Mouse (Mus musculus) midbrain, embryonic 12.5 days (tissue): ENCODE data around the gene Prrx1. TPM values are rescaled to one million over a fixed set of nuclear protein-coding genes. Genes with fewer than 3 reads are reported as not detected.
A peak's percentile ranks its signal among the peaks of the same experiment; 100 is the strongest.

Experiments
- ATAC-seq: fragments of 200-750 bp; cut with Nextera tagmentation; 2 replicates; pipeline ENCODE4 v1.8.0; 2017; ENCODE audit warnings: low read depth, moderate TSS enrichment, moderate library complexity; ENCODE audit not compliant: low FRiP score
- H3K27ac ChIP-seq: fragments of 300-500 bp; sonication (generic); replicated peaks from 2 replicates; pipeline ENCODE4 v1.5.1; 2016; ENCODE audit warnings: mild to moderate bottlenecking
- H3K27me3 ChIP-seq: fragments of 300-500 bp; sonication (generic); 2 replicates; pipeline ENCODE4 v1.6.1; 2016; ENCODE audit warnings: mild to moderate bottlenecking
- H3K36me3 ChIP-seq: fragments of 300-500 bp; sonication (generic); 2 replicates; pipeline ENCODE4 v1.6.1; 2016
- H3K4me1 ChIP-seq: fragments of 300-500 bp; sonication (generic); 2 replicates; pipeline ENCODE4 v1.6.1; 2016
- H3K4me2 ChIP-seq: fragments of 300-500 bp; sonication (generic); replicated peaks from 2 replicates; pipeline ENCODE4 v1.6.1; 2016; ENCODE audit warnings: mild to moderate bottlenecking, moderate library complexity
- H3K4me3 ChIP-seq: fragments of 300-500 bp; sonication (generic); 2 replicates; pipeline ENCODE4 v1.5.1; 2016; ENCODE audit warnings: mild to moderate bottlenecking
- H3K9ac ChIP-seq: fragments of 300-500 bp; sonication (generic); replicated peaks from 2 replicates; pipeline ENCODE4 v1.6.1; 2016; ENCODE audit warnings: mild to moderate bottlenecking, moderate library complexity
- H3K9me3 ChIP-seq: fragments of 300-500 bp; sonication (generic); 2 replicates; pipeline ENCODE4 v1.6.1; 2016; ENCODE audit warnings: mild to moderate bottlenecking
- WGBS: fragments of 180-500 bp; shearing (Covaris S2); methylation state at CpG from one replicate; pipeline ENCODE4 v1.1.7; 2016; 5-methylcytosine and 5-hydroxymethylcytosine counted together
- polyA plus RNA-seq: library from polyadenylated mRNA; unstranded; fragments of >200 nt; fragmentation: Nextera tagmentation; extraction: Ambion mirVana; gene quantifications from 2 replicates; pipeline ENCODE4 v1.2.1, GENCODE M21; 2016

Gene Prrx1
- 19.5 and 25.4 TPM in 2 replicates for polyA plus RNA-seq

- ATAC-seq = peak; percentile 51
- Histone ChIP-seq H3K9me3 (no peaks in the 10 kb centered on the region), H3K36me3 (no peaks in the 10 kb centered on the region), H3K4me1 (peaks cover 39% of the 10 kb centered on the region), H3K4me2 (peak within 1 kb of the TSS; percentile 89), H3K27me3 (peaks cover 91% of the 10 kb centered on the region), H3K27ac (0 out of 2 replicates have a peak within 1 kb of the TSS, but pooled peaks have one; percentile 40), H3K4me3 (peak within 1 kb of the TSS; percentile 49), H3K9ac (peak within 1 kb of the TSS; percentile 60)
- WGBS = 0% methylated on average over 17 of the region's 17 CpGs
Measured at GRCm38 (mm10) chr1:163313101-163313773, at the start of gene Prrx1. Prrx1 (minus strand) TSS chr1:163313710.

- WGBS = 72% methylated on average over 8 of the region's 8 CpGs
- Histone ChIP-seq H3K4me3 (no peak overlapping the region), H3K4me1 (no peaks in the 10 kb centered on the region), H3K9ac (no peak overlapping the region), H3K27ac (no peak overlapping the region), H3K27me3 (no peaks in the 10 kb centered on the region), H3K9me3 (no peaks in the 10 kb centered on the region), H3K36me3 (no peaks in the 10 kb centered on the region), H3K4me2 (no peak overlapping the region)
- ATAC-seq = no peak
Measured at GRCm38 (mm10) chr1:163362202-163362601, 48.7 kb upstream of the Prrx1 start.

- Histone ChIP-seq H3K27me3 (no peaks in the 10 kb centered on the region), H3K9me3 (no peaks in the 10 kb centered on the region), H3K4me3 (no peak overlapping the region), H3K9ac (no peak overlapping the region), H3K27ac (no peak overlapping the region), H3K4me1 (no peaks in the 10 kb centered on the region), H3K36me3 (no peaks in the 10 kb centered on the region), H3K4me2 (no peak overlapping the region)
- ATAC-seq = no peak
- 89% methylated on average over 5 of the region's 5 CpGs for WGBS
Measured at GRCm38 (mm10) chr1:163361376-163361775, 47.9 kb upstream of the Prrx1 start.

- H3K27ac ChIP-seq = no peak overlapping the region
- H3K9ac ChIP-seq = no peak overlapping the region
- H3K9me3 ChIP-seq = no peaks in the 10 kb centered on the region
- no peak overlapping the region for H3K4me3 ChIP-seq
- H3K4me2 ChIP-seq = no peak overlapping the region
- H3K4me1 ChIP-seq = no peaks in the 10 kb centered on the region
- no peak for ATAC-seq
- WGBS = 66% methylated on average over 6 of the region's 6 CpGs
- H3K27me3 ChIP-seq = no peaks in the 10 kb centered on the region
- H3K36me3 ChIP-seq = no peaks in the 10 kb centered on the region
Measured at GRCm38 (mm10) chr1:163360796-163361195, 47.3 kb upstream of the Prrx1 start.

GRCm38 (mm10) chr1:163359521-163359920, 46.0 kb upstream of the Prrx1 start:
- H3K9ac ChIP-seq = no peak overlapping the region
- H3K9me3 ChIP-seq = no peaks in the 10 kb centered on the region
- H3K4me1 ChIP-seq = no peaks in the 10 kb centered on the region
- no peaks in the 10 kb centered on the region for H3K27me3 ChIP-seq
- H3K4me3 ChIP-seq = no peak overlapping the region
- H3K4me2 ChIP-seq = no peak overlapping the region
- H3K27ac ChIP-seq = no peak overlapping the region
- no peaks in the 10 kb centered on the region for H3K36me3 ChIP-seq
- WGBS = 94% methylated on average over 3 of the region's 3 CpGs
- ATAC-seq = no peak

GRCm38 (mm10) chr1:163358165-163358564, 44.7 kb upstream of the Prrx1 start:
- no peaks in the 10 kb centered on the region for H3K36me3 ChIP-seq
- H3K27me3 ChIP-seq = no peaks in the 10 kb centered on the region
- no peak for ATAC-seq
- no peaks in the 10 kb centered on the region for H3K9me3 ChIP-seq
- whole genome bisulfite sequencing = 73% methylated on average over 7 of the region's 7 CpGs
- H3K4me3 ChIP-seq = no peak overlapping the region
- H3K4me1 ChIP-seq = no peaks in the 10 kb centered on the region
- H3K4me2 ChIP-seq = no peak overlapping the region
- no peak overlapping the region for H3K9ac ChIP-seq
- H3K27ac ChIP-seq = no peak overlapping the region

- Histone ChIP-seq H3K9ac (no peak overlapping the region), H3K27ac (no peak overlapping the region), H3K4me3 (no peak overlapping the region), H3K36me3 (no peaks in the 10 kb centered on the region), H3K4me2 (no peak overlapping the region), H3K9me3 (no peaks in the 10 kb centered on the region), H3K27me3 (no peaks in the 10 kb centered on the region), H3K4me1 (no peaks in the 10 kb centered on the region)
- WGBS = 76% methylated on average over 6 of the region's 6 CpGs
- no peak for ATAC-seq
Measured at GRCm38 (mm10) chr1:163357733-163358132, 44.2 kb upstream of the Prrx1 start.

GRCm38 (mm10) chr1:163356167-163356566, 42.7 kb upstream of the Prrx1 start:
- 78% methylated on average over 4 of the region's 4 CpGs for WGBS
- no peak overlapping the region for H3K9ac ChIP-seq
- no peaks in the 10 kb centered on the region for H3K27me3 ChIP-seq
- H3K4me2 ChIP-seq = no peak overlapping the region
- no peaks in the 10 kb centered on the region for H3K4me1 ChIP-seq
- H3K4me3 ChIP-seq = no peak overlapping the region
- H3K27ac ChIP-seq = no peak overlapping the region
- no peaks in the 10 kb centered on the region for H3K36me3 ChIP-seq
- no peaks in the 10 kb centered on the region for H3K9me3 ChIP-seq
- no peak for ATAC-seq

- Histone ChIP-seq H3K9ac (no peak overlapping the region), H3K27ac (no peak overlapping the region), H3K36me3 (no peaks in the 10 kb centered on the region), H3K4me2 (no peak overlapping the region), H3K27me3 (no peaks in the 10 kb centered on the region), H3K4me1 (no peaks in the 10 kb centered on the region), H3K4me3 (no peak overlapping the region), H3K9me3 (no peaks in the 10 kb centered on the region)
- no peak for ATAC-seq
- 43% methylated on average over 3 of the region's 3 CpGs for WGBS
Measured at GRCm38 (mm10) chr1:163355626-163356156, 42.2 kb upstream of the Prrx1 start.

GRCm38 (mm10) chr1:163350988-163351387, 37.5 kb upstream of the Prrx1 start:
- Histone ChIP-seq H3K27me3 (no peaks in the 10 kb centered on the region), H3K4me1 (no peaks in the 10 kb centered on the region), H3K4me3 (no peak overlapping the region), H3K9ac (no peak overlapping the region), H3K36me3 (no peaks in the 10 kb centered on the region), H3K27ac (no peak overlapping the region), H3K9me3 (no peaks in the 10 kb centered on the region), H3K4me2 (no peak overlapping the region)
- ATAC-seq = no peak
- 87% methylated on average over 3 of the region's 3 CpGs for WGBS

- Histone ChIP-seq H3K27me3 (no peaks in the 10 kb centered on the region), H3K27ac (no peak overlapping the region)
Measured at GRCm38 (mm10) chr1:163345541-163345940, 32.0 kb upstream of the Prrx1 start.

GRCm38 (mm10) chr1:163344931-163345330, 31.4 kb upstream of the Prrx1 start:
- WGBS = 27% methylated on average over 1 of the region's 1 CpGs
- ATAC-seq = no peak
- Histone ChIP-seq H3K9ac (no peak overlapping the region), H3K36me3 (no peaks in the 10 kb centered on the region), H3K4me2 (no peak overlapping the region), H3K4me1 (no peaks in the 10 kb centered on the region), H3K9me3 (no peaks in the 10 kb centered on the region), H3K27ac (no peak overlapping the region), H3K27me3 (no peaks in the 10 kb centered on the region), H3K4me3 (no peak overlapping the region)

More at GRCm38 (mm10) chr1:163345541-163345940, 32.0 kb upstream of the Prrx1 start:
- Histone ChIP-seq H3K9ac (no peak overlapping the region), H3K4me2 (no peak overlapping the region), H3K36me3 (no peaks in the 10 kb centered on the region), H3K4me1 (no peaks in the 10 kb centered on the region), H3K9me3 (no peaks in the 10 kb centered on the region), H3K4me3 (no peak overlapping the region)
- WGBS = 82% methylated on average over 5 of the region's 5 CpGs
- ATAC-seq = no peak

- WGBS = 87% methylated on average over 3 of the region's 3 CpGs
- no peak overlapping the region for H3K9ac ChIP-seq
- no peaks in the 10 kb centered on the region for H3K36me3 ChIP-seq
- H3K4me1 ChIP-seq = no peaks in the 10 kb centered on the region
- no peaks in the 10 kb centered on the region for H3K9me3 ChIP-seq
- H3K4me3 ChIP-seq = no peak overlapping the region
- H3K27ac ChIP-seq = no peak overlapping the region
- no peaks in the 10 kb centered on the region for H3K27me3 ChIP-seq
- ATAC-seq = no peak
- H3K4me2 ChIP-seq = no peak overlapping the region
Measured at GRCm38 (mm10) chr1:163339219-163339561, 25.7 kb upstream of the Prrx1 start.
